Mouse (Mus musculus) midbrain, postnatal 0 days (tissue): ENCODE data around the gene Arid4b. TPM values are rescaled to one million over a fixed set of nuclear protein-coding genes. Genes with fewer than 3 reads are reported as not detected.
A peak's percentile ranks its signal among the peaks of the same experiment; 100 is the strongest.

Experiments
- ATAC-seq: fragments of 200-750 bp; cut with Nextera tagmentation; 2 replicates; pipeline ENCODE4 v1.8.0; 2017; ENCODE audit warnings: moderate number of reproducible peaks, mild to moderate bottlenecking, moderate TSS enrichment, moderate library complexity; ENCODE audit not compliant: low FRiP score
- DNase-seq: peaks from one replicate; pipeline ENCODE4 v3.0.0-alpha.2; 2015; ENCODE audit warnings: low spot score
- H3K27ac ChIP-seq: fragments of 300-500 bp; sonication (generic); 2 replicates; pipeline ENCODE4 v1.5.1; 2014; ENCODE audit warnings: low read depth, mild to moderate bottlenecking, low read length, mixed read lengths
- H3K27me3 ChIP-seq: fragments of 300-500 bp; sonication (generic); 2 replicates; pipeline ENCODE4 v1.6.1; 2014; ENCODE audit warnings: low read length, control low read depth, mixed read lengths; ENCODE audit not compliant: insufficient read depth
- H3K36me3 ChIP-seq: fragments of 300-500 bp; sonication (generic); 2 replicates; pipeline ENCODE4 v1.6.1; 2014; ENCODE audit warnings: low read length, control low read depth, mixed read lengths; ENCODE audit not compliant: insufficient read depth
- H3K4me1 ChIP-seq: fragments of 300-500 bp; sonication (generic); 2 replicates; pipeline ENCODE4 v1.6.1; 2014; ENCODE audit warnings: mild to moderate bottlenecking, control low read depth, antibody characterized with exemption, low read length, mixed read lengths; ENCODE audit not compliant: insufficient read depth
- H3K4me2 ChIP-seq: fragments of 300-500 bp; sonication (generic); 2 replicates; pipeline ENCODE4 v1.6.1; 2014; ENCODE audit warnings: low read depth, mild to moderate bottlenecking, low read length, mixed read lengths; ENCODE audit not compliant: poor library complexity, severe bottlenecking
- H3K4me3 ChIP-seq: fragments of 300-500 bp; sonication (generic); 2 replicates; pipeline ENCODE4 v1.5.1; 2014; ENCODE audit warnings: low read depth, mild to moderate bottlenecking, low read length, moderate library complexity
- H3K9ac ChIP-seq: fragments of 300-500 bp; sonication (generic); replicated peaks from 2 replicates; pipeline ENCODE4 v1.6.1; 2014; ENCODE audit warnings: mild to moderate bottlenecking, low read length, moderate library complexity, mixed read lengths; ENCODE audit not compliant: poor library complexity, severe bottlenecking
- H3K9me3 ChIP-seq: fragments of 300-500 bp; sonication (generic); 2 replicates; pipeline ENCODE4 v1.6.1; 2016; ENCODE audit warnings: low read length, control low read depth
- CTCF ChIP-seq: IDR thresholded peaks from 2 replicates; pipeline ENCODE4 v1.5.1; 2016; ENCODE audit warnings: antibody characterized with exemption, mild to moderate bottlenecking
- WGBS: fragments of 180-500 bp; shearing (Covaris S2); extraction: QIAGEN DNeasy Blood & Tissue Kit; methylation state at CpG from one replicate; pipeline ENCODE4 v1.1.7; 2014; 5-methylcytosine and 5-hydroxymethylcytosine counted together
- polyA plus RNA-seq: library from polyadenylated mRNA; unstranded; fragments of >200 nt; fragmentation: Nextera tagmentation; extraction: Ambion mirVana; gene quantifications from 2 replicates; pipeline ENCODE4 v1.2.1, GENCODE M21; 2015
- total RNA-seq: library from RNA; depleted of rRNA; stranded (reverse); fragments of >200 nt; gene quantifications from 2 replicates; pipeline ENCODE4 v1.2.3, GENCODE M21; 2014; rRNA removed

The Arid4b gene
- total and polyA plus RNA-seq, 2 experiments from 2014 or later: 25.6 to 61.7 TPM

- Histone ChIP-seq H3K36me3 (peaks cover 4% of the 10 kb centered on the region; the same call in 1 of the 2 replicates), H3K9me3 (no peaks in the 10 kb centered on the region), H3K27ac (no peak overlapping the region), H3K27me3 (no peaks in the 10 kb centered on the region), H3K4me3 (no peak overlapping the region), H3K4me1 (no peaks in the 10 kb centered on the region), H3K4me2 (no peak overlapping the region), H3K9ac (no peak overlapping the region)
- ATAC-seq (no peak), DNase-seq (no peak)
- WGBS: 91% methylated on average over 2 of the region's 2 CpGs
- peak; percentile 44 for TF ChIP-seq CTCF
Observed at GRCm38 (mm10) chr13:14142294-14142966, 79.4 kb downstream of the Arid4b start.

GRCm38 (mm10) chr13:14177989-14178388 lies 115.0 kb downstream of the Arid4b start:
- H3K4me1 ChIP-seq: no peaks in the 10 kb centered on the region
- no peak overlapping the region for H3K27ac ChIP-seq
- H3K9ac ChIP-seq: no peak overlapping the region
- H3K27me3 ChIP-seq: no peaks in the 10 kb centered on the region
- no peaks in the 10 kb centered on the region for H3K36me3 ChIP-seq
- whole genome bisulfite sequencing: 92% methylated on average over 1 of the region's 1 CpGs
- no peak overlapping the region for H3K4me2 ChIP-seq
- DNase-seq (peak; percentile 45), ATAC-seq (no peak)
- TF ChIP-seq CTCF: peak; percentile 65
- H3K9me3 ChIP-seq: no peaks in the 10 kb centered on the region
- no peak overlapping the region for H3K4me3 ChIP-seq

DNA sequence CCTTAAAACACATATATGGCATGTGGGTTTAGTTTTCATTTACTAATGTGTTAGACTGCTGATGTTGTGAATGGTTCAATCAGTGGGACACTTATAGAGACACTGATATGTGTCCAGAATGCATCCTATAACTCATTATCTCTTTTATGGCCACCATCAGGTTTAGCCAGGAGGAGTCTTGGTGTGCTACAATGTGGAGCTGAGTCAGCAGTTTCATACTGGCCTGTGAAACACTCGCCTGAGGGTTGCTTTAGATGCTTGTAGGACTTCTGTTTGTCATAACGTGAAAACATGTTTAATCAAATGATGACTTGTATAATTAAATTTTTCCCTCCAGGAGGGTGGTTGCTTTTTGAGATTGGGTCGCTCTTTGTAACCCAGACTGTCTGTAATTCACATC lies 116.6 kb downstream of the Arid4b start:
- no peaks in the 10 kb centered on the region for H3K9me3 ChIP-seq
- whole genome bisulfite sequencing: 88% methylated on average over 3 of the region's 3 CpGs
- H3K9ac ChIP-seq: no peak overlapping the region
- H3K4me2 ChIP-seq: no peak overlapping the region
- H3K27me3 ChIP-seq: no peaks in the 10 kb centered on the region
- no peak overlapping the region for H3K27ac ChIP-seq
- DNase-seq: no peak
- H3K36me3 ChIP-seq: no peaks in the 10 kb centered on the region
- no peak overlapping the region for H3K4me3 ChIP-seq
- H3K4me1 ChIP-seq: no peaks in the 10 kb centered on the region
- no peak for ATAC-seq
- no peak for TF ChIP-seq CTCF

- Histone ChIP-seq H3K9ac (no peak overlapping the region), H3K4me1 (no peaks in the 10 kb centered on the region), H3K4me3 (no peak overlapping the region), H3K27me3 (no peaks in the 10 kb centered on the region), H3K4me2 (no peak overlapping the region), H3K9me3 (no peaks in the 10 kb centered on the region), H3K36me3 (peaks cover 10% of the 10 kb centered on the region), H3K27ac (no peak overlapping the region)
- 63% methylated on average over 2 of the region's 2 CpGs for WGBS
- DNase-seq: no peak
- peak; percentile 40 for TF ChIP-seq CTCF
- ATAC-seq: no peak
Observed at GRCm38 (mm10) chr13:14245946-14246345, 182.9 kb downstream of the Arid4b start.

Other genes with a start within 250 kb of the Arid4b start
- 12.2 and 39.9 TPM in 2 replicates for gene B3galnt2, start 108.8 kb upstream of the Arid4b start, total RNA-seq
- 7.0 and 8.0 TPM in 2 replicates for gene B3galnt2, start 108.8 kb upstream of the Arid4b start, polyA plus RNA-seq
- 61.3 and 97.6 TPM in 2 replicates for gene Tbce, start 23.6 kb upstream of the Arid4b start, total RNA-seq
- 91.2 and 93.0 TPM in 2 replicates for gene Tbce, start 23.6 kb upstream of the Arid4b start, polyA plus RNA-seq
- gene Ggps1, start 256 bp downstream of the Arid4b start, total RNA-seq: 88.5 and 96.8 TPM in 2 replicates
- 77.3 and 78.6 TPM in 2 replicates for gene Ggps1, start 256 bp downstream of the Arid4b start, polyA plus RNA-seq